Mouse (Mus musculus): ENCODE measurements around the gene Col20a1.

Gene Col20a1

GRCm38 (mm10) chr2:180986449-180986848 is at the start of gene Col20a1:
TSS of gene Col20a1 (plus strand) at chr2:180986535.
- DNase-seq (ENCODE audit: low spot score) = no peak

GRCm38 (mm10) chr2:180940187-180940586 is 46.1 kb upstream of the Col20a1 start:
- no peak for DNase-seq (ENCODE audit: low spot score)

GRCm38 (mm10) chr2:180941869-180942268 is 44.5 kb upstream of the Col20a1 start:
- no peak for DNase-seq (ENCODE audit: low spot score)

- DNase-seq (ENCODE audit: low spot score) = no peak
These were observed 36.4 kb upstream of the Col20a1 start for GRCm38 (mm10) chr2:180949947-180950346.

GRCm38 (mm10) chr2:180952731-180953171 is 33.6 kb upstream of the Col20a1 start:
- no peak for DNase-seq (ENCODE audit: low spot score)

- no peak for DNase-seq (ENCODE audit: low spot score)
These were observed 32.7 kb upstream of the Col20a1 start for GRCm38 (mm10) chr2:180953638-180954037.

GRCm38 (mm10) chr2:180954061-180955047 is 32.0 kb upstream of the Col20a1 start, which contains the start of gene Nkain4:
TSS of gene Nkain4 (minus strand) at chr2:180954699.
- peak; percentile 60 for DNase-seq (ENCODE audit: low spot score)

GRCm38 (mm10) chr2:180959605-180960004 is 26.7 kb upstream of the Col20a1 start:
- no peak for DNase-seq (ENCODE audit: low spot score)

- DNase-seq (ENCODE audit: low spot score) = no peak
These were observed 26.1 kb upstream of the Col20a1 start for GRCm38 (mm10) chr2:180960187-180960586.

- no peak for DNase-seq (ENCODE audit: low spot score)
These were observed 23.6 kb upstream of the Col20a1 start for GRCm38 (mm10) chr2:180962616-180963308.

GRCm38 (mm10) chr2:180963956-180964355 is 22.4 kb upstream of the Col20a1 start:
- peak; percentile 83 for DNase-seq (ENCODE audit: low spot score)

- no peak for DNase-seq (ENCODE audit: low spot score)
These were observed 20.0 kb upstream of the Col20a1 start for GRCm38 (mm10) chr2:180966092-180966882.

- peak; percentile 95 for DNase-seq (ENCODE audit: low spot score)
These were observed 19.1 kb upstream of the Col20a1 start, which contains the start of gene Arfgap1 for GRCm38 (mm10) chr2:180967010-180967763. TSS of gene Arfgap1 (plus strand) at chr2:180967225.

- no peak for DNase-seq (ENCODE audit: low spot score)
These were observed 5.2 kb upstream of the Col20a1 start for GRCm38 (mm10) chr2:180981133-180981532.

- no peak for DNase-seq (ENCODE audit: low spot score)
These were observed 700 bp upstream of the Col20a1 start for GRCm38 (mm10) chr2:180985635-180986034.

- no peak for DNase-seq (ENCODE audit: low spot score)
These were observed 666 bp downstream of the Col20a1 start for GRCm38 (mm10) chr2:180987001-180987400.

- DNase-seq (ENCODE audit: low spot score) = no peak
These were observed 1.2 kb downstream of the Col20a1 start for GRCm38 (mm10) chr2:180987432-180988030.

- DNase-seq (ENCODE audit: low spot score) = no peak
These were observed 2.1 kb downstream of the Col20a1 start for GRCm38 (mm10) chr2:180988347-180988913.

GRCm38 (mm10) chr2:180988948-180989347 is 2.6 kb downstream of the Col20a1 start:
- no peak for DNase-seq (ENCODE audit: low spot score)

GRCm38 (mm10) chr2:180990347-180990746 is 4.0 kb downstream of the Col20a1 start:
- no peak for DNase-seq (ENCODE audit: low spot score)
